Mouse (Mus musculus): ENCODE measurements around the gene Chp1.
"Not testable (repeated sequence)": the region's sequence is repeated elsewhere in the genome, so short reads cannot be mapped to it uniquely, and the experiment has no call there.

Chp1 gene

GRCm38 (mm10) chr2:119565284-119565683 is 17.8 kb downstream of the Chp1 start:
- no peak for DNase-seq (ENCODE audit: low read depth)

- DNase-seq (ENCODE audit: low read depth): no peak
Measured at GRCm38 (mm10) chr2:119566182-119566855, 18.8 kb downstream of the Chp1 start.

GRCm38 (mm10) chr2:119572471-119572870 is 25.0 kb downstream of the Chp1 start:
- no peak for DNase-seq (ENCODE audit: low read depth)

GRCm38 (mm10) chr2:119581571-119581970 is 34.1 kb downstream of the Chp1 start:
- no peak for DNase-seq (ENCODE audit: low read depth)

GRCm38 (mm10) chr2:119583439-119583838 is 35.9 kb downstream of the Chp1 start:
- no peak for DNase-seq (ENCODE audit: low read depth)

- no peak for DNase-seq (ENCODE audit: low read depth)
Measured at GRCm38 (mm10) chr2:119584282-119584681, 36.8 kb downstream of the Chp1 start.

- DNase-seq (ENCODE audit: low read depth): peak; percentile 70
Measured at GRCm38 (mm10) chr2:119587383-119587782, 39.9 kb downstream of the Chp1 start.

GRCm38 (mm10) chr2:119591247-119591646 is 43.8 kb downstream of the Chp1 start:
- no peak for DNase-seq (ENCODE audit: low read depth)

GRCm38 (mm10) chr2:119593765-119594112 is 46.2 kb downstream of the Chp1 start:
- DNase-seq (ENCODE audit: low read depth): no peak

- peak; percentile 96 for DNase-seq (ENCODE audit: low read depth)
Measured at GRCm38 (mm10) chr2:119594113-119594981, 46.9 kb downstream of the Chp1 start.

- DNase-seq (ENCODE audit: low read depth): no peak
Measured at GRCm38 (mm10) chr2:119595308-119595707, 47.8 kb downstream of the Chp1 start.

- no peak for DNase-seq (ENCODE audit: low read depth)
Measured at GRCm38 (mm10) chr2:119596781-119597330, 49.4 kb downstream of the Chp1 start.

GRCm38 (mm10) chr2:119601027-119601426 is 53.5 kb downstream of the Chp1 start:
- no peak for DNase-seq (ENCODE audit: low read depth)

- not testable (repeated sequence) for DNase-seq (ENCODE audit: low read depth)
Measured at GRCm38 (mm10) chr2:119601575-119601974, 54.1 kb downstream of the Chp1 start.

- DNase-seq (ENCODE audit: low read depth): no peak
Measured at GRCm38 (mm10) chr2:119602488-119602887, 55.0 kb downstream of the Chp1 start.

GRCm38 (mm10) chr2:119603909-119604308 is 56.4 kb downstream of the Chp1 start:
- no peak for DNase-seq (ENCODE audit: low read depth)

- DNase-seq (ENCODE audit: low read depth): no peak
Measured at GRCm38 (mm10) chr2:119605361-119605973, 58.0 kb downstream of the Chp1 start.

- no peak for DNase-seq (ENCODE audit: low read depth)
Measured at GRCm38 (mm10) chr2:119607023-119607422, 59.5 kb downstream of the Chp1 start.

- DNase-seq (ENCODE audit: low read depth): no peak
Measured at GRCm38 (mm10) chr2:119617841-119618198, 70.3 kb downstream of the Chp1 start.

- DNase-seq (ENCODE audit: low read depth): peak; percentile 95
Measured at GRCm38 (mm10) chr2:119618199-119618982, 70.9 kb downstream of the Chp1 start, which contains the start of the genes Nusap1 and Oip5. TSS of gene Nusap1 (plus strand) at chr2:119618298. TSS of gene Oip5 (minus strand) at chr2:119618469.

GRCm38 (mm10) chr2:119619002-119619401 is 71.5 kb downstream of the Chp1 start:
- not testable (repeated sequence) for DNase-seq (ENCODE audit: low read depth)

GRCm38 (mm10) chr2:119621302-119621701 is 73.8 kb downstream of the Chp1 start:
- no peak for DNase-seq (ENCODE audit: low read depth)
